Mouse (Mus musculus): ENCODE measurements around the gene Sdk1. TPM values are rescaled to one million over a fixed set of nuclear protein-coding genes. Genes with fewer than 3 reads are reported as not detected.

Gene Sdk1
- polyA plus RNA-seq, 1 experiment from 2014 or later = 0.80 TPM

DNA sequence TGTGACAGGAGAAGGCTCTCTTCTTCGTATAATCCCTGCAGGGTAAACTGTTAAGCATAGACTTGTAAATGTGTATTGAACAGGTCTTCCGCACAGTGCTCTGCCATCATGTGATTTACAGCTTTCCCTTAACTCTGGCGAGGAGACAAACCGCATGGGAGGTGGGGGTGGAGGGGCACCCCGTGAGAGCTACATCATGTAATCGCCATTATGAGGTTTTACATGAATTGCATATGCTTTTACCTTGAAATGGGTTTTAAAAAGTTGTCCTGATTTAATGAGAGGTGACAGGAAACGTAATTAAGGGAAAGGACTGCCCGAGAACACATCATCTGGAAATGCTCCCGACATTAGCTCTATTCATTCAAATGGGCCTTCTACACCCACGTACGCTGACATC is 709.5 kb downstream of the Sdk1 start:
- H3K4me1 ChIP-seq = no peaks in the 10 kb centered on the region

DNA sequence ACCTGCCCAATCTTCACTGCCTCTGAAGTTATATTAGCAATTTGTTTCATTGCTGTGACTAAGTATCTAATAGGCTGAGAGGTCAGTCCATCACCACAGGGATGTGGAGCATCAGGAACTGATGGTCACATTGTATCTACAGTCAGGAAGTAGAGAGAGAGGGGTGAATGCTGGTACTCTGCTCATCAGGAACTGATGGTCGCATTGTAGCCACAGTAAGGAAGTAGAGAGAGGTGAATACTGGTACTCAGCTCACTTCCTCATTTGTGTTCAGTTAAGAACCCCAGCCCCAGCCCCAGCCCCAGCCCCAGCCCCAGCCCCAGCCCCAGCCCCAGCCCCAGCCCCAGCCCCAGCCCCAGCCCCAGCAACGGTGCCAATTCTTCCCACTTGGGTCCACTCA is 711.0 kb downstream of the Sdk1 start:
- no peaks in the 10 kb centered on the region for H3K9me3 ChIP-seq (replicated peaks)
- H3K4me3 ChIP-seq = no peak overlapping the region
- no peak overlapping the region for H3K4me2 ChIP-seq
- H3K27me3 ChIP-seq (replicated peaks) = no peaks in the 10 kb centered on the region
- no peaks in the 10 kb centered on the region for H3K36me3 ChIP-seq
- H3K27ac ChIP-seq = no peak overlapping the region
- H3K9ac ChIP-seq = no peak overlapping the region
- ATAC-seq = no peak
- WGBS (ENCODE audit: insufficient replicate concordance) = 26% methylated on average over 2 of the region's 2 CpGs
- H3K4me1 ChIP-seq = no peaks in the 10 kb centered on the region

More for the DNA sequence above, 709.5 kb downstream of the Sdk1 start:
- Histone ChIP-seq H3K9ac (no peak overlapping the region), H3K27ac (no peak overlapping the region), H3K4me3 (no peak overlapping the region), H3K27me3 (replicated peaks) (no peaks in the 10 kb centered on the region), H3K36me3 (no peaks in the 10 kb centered on the region), H3K4me2 (no peak overlapping the region), H3K9me3 (replicated peaks) (no peaks in the 10 kb centered on the region)
- no peak for ATAC-seq
- 72% methylated on average over 11 of the region's 11 CpGs for WGBS (ENCODE audit: insufficient replicate concordance)

DNA sequence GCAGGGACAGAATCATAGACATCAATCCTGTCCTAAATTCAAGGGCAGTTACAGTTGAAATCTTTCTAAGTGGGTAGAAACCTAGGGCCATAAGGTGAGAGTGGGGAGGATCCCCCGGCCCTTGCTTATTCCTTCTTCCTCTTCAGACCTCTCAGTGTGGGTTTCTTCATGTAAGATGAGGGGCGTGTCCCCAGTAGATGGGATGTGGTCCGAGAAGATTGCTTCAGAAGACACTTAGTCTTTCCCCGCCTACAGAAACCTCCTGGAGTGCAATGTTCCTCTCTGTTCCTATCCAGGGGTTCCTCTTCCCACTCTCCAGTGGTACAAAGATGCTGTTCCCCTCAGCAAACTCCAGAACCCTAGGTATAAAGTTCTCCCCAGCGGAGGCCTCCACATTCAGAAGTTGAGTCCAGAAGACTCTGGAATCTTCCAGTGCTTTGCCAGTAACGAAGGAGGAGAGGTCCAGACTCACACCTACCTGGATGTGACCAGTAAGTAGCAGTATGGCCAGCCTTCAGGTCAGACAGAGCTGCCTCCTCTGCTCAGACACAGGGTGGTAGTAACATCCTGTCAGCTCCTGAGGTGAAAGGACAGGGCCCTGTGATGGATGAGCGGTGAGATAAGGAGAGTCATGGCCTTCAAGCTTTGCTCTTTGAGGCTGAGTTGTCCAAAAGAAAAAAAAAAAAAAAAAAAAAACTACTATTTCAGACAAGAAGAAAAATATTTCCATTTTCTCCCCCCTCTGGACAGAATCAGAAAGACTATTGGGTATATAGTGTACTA is 711.6 kb downstream of the Sdk1 start:
- Histone ChIP-seq H3K9me3 (replicated peaks) (no peaks in the 10 kb centered on the region), H3K27ac (no peak overlapping the region), H3K4me1 (no peaks in the 10 kb centered on the region), H3K9ac (no peak overlapping the region), H3K27me3 (replicated peaks) (no peaks in the 10 kb centered on the region), H3K4me2 (no peak overlapping the region), H3K4me3 (no peak overlapping the region), H3K36me3 (no peaks in the 10 kb centered on the region)
- ATAC-seq = no peak
- WGBS (ENCODE audit: insufficient replicate concordance) = 67% methylated on average over 7 of the region's 7 CpGs

DNA sequence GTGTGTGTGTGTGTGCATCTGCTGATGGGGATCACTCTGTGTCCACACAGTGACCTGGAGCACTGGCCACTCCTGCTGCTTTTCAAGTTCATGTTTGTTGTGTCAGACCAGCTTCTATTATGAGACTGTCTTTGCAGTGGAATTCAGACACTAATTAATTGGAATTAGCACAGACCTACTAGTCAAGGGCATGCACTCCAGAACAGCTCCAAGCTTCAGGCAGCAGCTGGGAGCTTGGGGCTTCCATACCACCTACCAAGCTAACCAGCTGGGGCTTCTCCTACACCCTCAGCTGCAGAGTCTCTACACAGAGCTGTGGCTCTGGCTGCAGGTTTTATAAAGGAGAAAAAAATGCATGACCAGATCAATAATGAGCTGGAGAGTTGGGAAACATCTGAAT is 729.8 kb downstream of the Sdk1 start:
- Histone ChIP-seq H3K4me2 (no peak overlapping the region), H3K27ac (no peak overlapping the region), H3K27me3 (replicated peaks) (no peaks in the 10 kb centered on the region), H3K9me3 (replicated peaks) (no peaks in the 10 kb centered on the region), H3K4me3 (no peak overlapping the region), H3K9ac (no peak overlapping the region), H3K36me3 (no peaks in the 10 kb centered on the region), H3K4me1 (no peaks in the 10 kb centered on the region)
- ATAC-seq = no peak

- Histone ChIP-seq H3K27me3 (replicated peaks) (no peaks in the 10 kb centered on the region), H3K36me3 (no peaks in the 10 kb centered on the region), H3K4me2 (no peak overlapping the region), H3K4me1 (no peaks in the 10 kb centered on the region), H3K9me3 (replicated peaks) (no peaks in the 10 kb centered on the region), H3K9ac (no peak overlapping the region), H3K4me3 (no peak overlapping the region), H3K27ac (no peak overlapping the region)
- ATAC-seq = no peak
These were observed 738.2 kb downstream of the Sdk1 start for GRCm38 (mm10) chr5:141979511-141979910.

- H3K4me1 ChIP-seq = no peaks in the 10 kb centered on the region
- H3K4me3 ChIP-seq = no peak overlapping the region
- ATAC-seq = no peak
- H3K27ac ChIP-seq = no peak overlapping the region
- H3K9me3 ChIP-seq (replicated peaks) = no peaks in the 10 kb centered on the region
- H3K36me3 ChIP-seq = no peaks in the 10 kb centered on the region
- H3K4me2 ChIP-seq = no peak overlapping the region
- H3K9ac ChIP-seq = no peak overlapping the region
- WGBS (ENCODE audit: insufficient replicate concordance) = 60% methylated on average over 6 of the region's 6 CpGs
- H3K27me3 ChIP-seq (replicated peaks) = no peaks in the 10 kb centered on the region
These were observed 739.5 kb downstream of the Sdk1 start for GRCm38 (mm10) chr5:141980746-141981145.

- Histone ChIP-seq H3K36me3 (no peaks in the 10 kb centered on the region), H3K4me2 (no peak overlapping the region), H3K4me3 (no peak overlapping the region), H3K4me1 (no peaks in the 10 kb centered on the region), H3K9ac (no peak overlapping the region), H3K9me3 (replicated peaks) (no peaks in the 10 kb centered on the region), H3K27me3 (replicated peaks) (no peaks in the 10 kb centered on the region), H3K27ac (no peak overlapping the region)
- WGBS (ENCODE audit: insufficient replicate concordance) = 60% methylated on average over 4 of the region's 4 CpGs
- ATAC-seq = no peak
These were observed 743.0 kb downstream of the Sdk1 start for GRCm38 (mm10) chr5:141984322-141984721.

GRCm38 (mm10) chr5:141985003-141985402 is 743.7 kb downstream of the Sdk1 start:
- Histone ChIP-seq H3K36me3 (no peaks in the 10 kb centered on the region), H3K27ac (no peak overlapping the region), H3K9ac (no peak overlapping the region), H3K4me3 (no peak overlapping the region), H3K9me3 (replicated peaks) (no peaks in the 10 kb centered on the region), H3K4me1 (no peaks in the 10 kb centered on the region), H3K27me3 (replicated peaks) (no peaks in the 10 kb centered on the region), H3K4me2 (no peak overlapping the region)
- WGBS (ENCODE audit: insufficient replicate concordance) = 9% methylated on average over 8 of the region's 8 CpGs
- ATAC-seq = no peak

- Histone ChIP-seq H3K4me1 (no peaks in the 10 kb centered on the region), H3K27me3 (replicated peaks) (no peaks in the 10 kb centered on the region), H3K36me3 (no peaks in the 10 kb centered on the region), H3K4me3 (no peak overlapping the region), H3K4me2 (no peak overlapping the region), H3K9me3 (replicated peaks) (no peaks in the 10 kb centered on the region), H3K27ac (no peak overlapping the region), H3K9ac (no peak overlapping the region)
- 55% methylated on average over 4 of the region's 4 CpGs for WGBS (ENCODE audit: insufficient replicate concordance)
- no peak for ATAC-seq
These were observed 744.3 kb downstream of the Sdk1 start for GRCm38 (mm10) chr5:141985551-141985950.

- Histone ChIP-seq H3K27me3 (replicated peaks) (no peaks in the 10 kb centered on the region), H3K36me3 (no peaks in the 10 kb centered on the region), H3K27ac (no peak overlapping the region), H3K4me1 (no peaks in the 10 kb centered on the region), H3K9me3 (replicated peaks) (no peaks in the 10 kb centered on the region), H3K9ac (no peak overlapping the region), H3K4me2 (no peak overlapping the region), H3K4me3 (no peak overlapping the region)
- ATAC-seq = no peak
- WGBS (ENCODE audit: insufficient replicate concordance) = 5% methylated on average over 1 of the region's 1 CpGs
These were observed 746.1 kb downstream of the Sdk1 start for GRCm38 (mm10) chr5:141987287-141987799.

GRCm38 (mm10) chr5:141988685-141989084 is 747.4 kb downstream of the Sdk1 start:
- H3K4me2 ChIP-seq = no peak overlapping the region
- WGBS (ENCODE audit: insufficient replicate concordance) = 58% methylated on average over 5 of the region's 5 CpGs
- no peaks in the 10 kb centered on the region for H3K4me1 ChIP-seq
- no peaks in the 10 kb centered on the region for H3K27me3 ChIP-seq (replicated peaks)
- H3K36me3 ChIP-seq = no peaks in the 10 kb centered on the region
- H3K4me3 ChIP-seq = no peak overlapping the region
- no peak overlapping the region for H3K9ac ChIP-seq
- no peaks in the 10 kb centered on the region for H3K9me3 ChIP-seq (replicated peaks)
- H3K27ac ChIP-seq = no peak overlapping the region
- no peak for ATAC-seq

DNA sequence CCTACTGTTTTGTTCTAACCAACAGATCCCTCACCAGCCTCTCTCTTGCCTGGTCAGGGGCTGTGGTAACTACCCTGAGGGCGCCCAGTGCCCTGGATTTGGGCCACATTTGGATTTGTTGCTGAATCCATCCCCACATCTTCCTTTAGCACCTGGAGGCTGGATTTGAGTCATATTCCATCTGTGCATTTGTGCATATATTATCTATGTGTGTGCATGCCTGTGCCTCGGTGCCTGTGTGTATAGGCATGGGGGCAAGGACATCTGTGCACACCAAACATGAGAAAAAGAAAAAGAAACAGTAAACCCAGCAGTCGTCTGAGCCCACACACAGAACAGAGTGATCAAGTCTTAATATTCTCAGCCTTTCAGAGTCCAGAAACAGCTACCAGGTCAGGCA is 752.9 kb downstream of the Sdk1 start:
- no peaks in the 10 kb centered on the region for H3K27me3 ChIP-seq (replicated peaks)
- H3K4me3 ChIP-seq = no peak overlapping the region
- H3K36me3 ChIP-seq = no peaks in the 10 kb centered on the region; the same call in 1 of the 2 replicates
- H3K4me1 ChIP-seq = no peaks in the 10 kb centered on the region
- H3K9ac ChIP-seq = no peak overlapping the region
- no peak overlapping the region for H3K27ac ChIP-seq
- WGBS (ENCODE audit: insufficient replicate concordance) = 58% methylated on average over 3 of the region's 3 CpGs
- no peak overlapping the region for H3K4me2 ChIP-seq
- ATAC-seq = no peak
- H3K9me3 ChIP-seq (replicated peaks) = peaks cover 9% of the 10 kb centered on the region; the same call in 1 of the 2 replicates

DNA sequence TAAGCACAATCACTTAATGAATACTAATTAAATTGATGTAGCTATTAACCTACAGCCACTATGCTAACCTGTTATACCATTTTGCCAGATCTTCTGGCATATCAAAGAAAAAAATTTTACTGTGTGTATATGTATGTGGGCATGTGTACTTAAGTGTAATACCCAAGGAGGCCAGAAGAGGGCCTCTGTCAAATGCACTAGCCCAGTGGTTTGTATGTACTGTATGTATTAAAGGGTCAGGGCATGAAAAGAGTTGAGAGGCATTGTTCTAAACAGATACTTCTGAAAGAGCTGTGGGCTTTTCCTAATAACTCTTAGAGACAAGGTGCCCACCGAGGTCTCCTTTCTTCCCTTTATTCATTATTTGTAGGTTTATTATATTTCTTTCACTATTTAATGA is 759.0 kb downstream of the Sdk1 start:
- Histone ChIP-seq H3K36me3 (peaks cover 3% of the 10 kb centered on the region; the same call in 1 of the 2 replicates), H3K4me1 (no peaks in the 10 kb centered on the region), H3K9ac (no peak overlapping the region), H3K27me3 (replicated peaks) (no peaks in the 10 kb centered on the region), H3K9me3 (replicated peaks) (peaks cover 28% of the 10 kb centered on the region), H3K4me3 (no peak overlapping the region), H3K27ac (no peak overlapping the region), H3K4me2 (no peak overlapping the region)
- 56% methylated on average over 1 of the region's 1 CpGs for WGBS (ENCODE audit: insufficient replicate concordance)
- ATAC-seq = no peak
